Mouse (Mus musculus): ENCODE results near the gene Spryd3. TPM values are rescaled to one million over a fixed set of nuclear protein-coding genes. Genes with fewer than 3 reads are reported as not detected.

Gene Spryd3
- polyA plus RNA-seq, 1 experiment from 2014 or later: 20.9 TPM

- Histone ChIP-seq H3K4me2 (ENCODE audit: low read length) (no peak overlapping the region), H3K27ac (ENCODE audit: low read depth, low read length) (0 out of 2 replicates have a peak overlapping the region, but pooled peaks have one; percentile 9), H3K4me3 (ENCODE audit: low read depth, low read length) (no peak overlapping the region), H3K4me1 (ENCODE audit: control insufficient read depth, insufficient read depth, low read length) (peaks cover 7% of the 10 kb centered on the region), H3K9ac (ENCODE audit: low read length) (no peak overlapping the region), H3K27me3 (replicated peaks; ENCODE audit: control insufficient read depth, insufficient read depth, low read length) (no peaks in the 10 kb centered on the region), H3K9me3 (replicated peaks; ENCODE audit: control insufficient read depth, low read length) (no peaks in the 10 kb centered on the region), H3K36me3 (ENCODE audit: control insufficient read depth, insufficient read depth, low read length) (peaks cover 79% of the 10 kb centered on the region)
- no peak for DNase-seq (ENCODE audit: low spot score)
- ATAC-seq: no peak
- WGBS: 84% methylated on average over 8 of the region's 8 CpGs
Observed at GRCm38 (mm10) chr15:102119121-102119830, 16.8 kb downstream of the Spryd3 start.

- H3K4me1 ChIP-seq (ENCODE audit: control insufficient read depth, insufficient read depth, low read length): peaks cover 7% of the 10 kb centered on the region
- no peak overlapping the region for H3K4me2 ChIP-seq (ENCODE audit: low read length)
- no peak overlapping the region for H3K9ac ChIP-seq (ENCODE audit: low read length)
- H3K27me3 ChIP-seq (replicated peaks; ENCODE audit: control insufficient read depth, insufficient read depth, low read length): no peaks in the 10 kb centered on the region
- H3K36me3 ChIP-seq (ENCODE audit: control insufficient read depth, insufficient read depth, low read length): peaks cover 77% of the 10 kb centered on the region
- WGBS: 77% methylated on average over 4 of the region's 4 CpGs
- H3K9me3 ChIP-seq (replicated peaks; ENCODE audit: control insufficient read depth, low read length): no peaks in the 10 kb centered on the region
- ATAC-seq (no peak), DNase-seq (ENCODE audit: low spot score) (no peak)
- no peak overlapping the region for H3K4me3 ChIP-seq (ENCODE audit: low read depth, low read length)
- H3K27ac ChIP-seq (ENCODE audit: low read depth, low read length): no peak overlapping the region
Observed at GRCm38 (mm10) chr15:102118591-102118990, 17.4 kb downstream of the Spryd3 start.

GRCm38 (mm10) chr15:102117461-102118443 is 18.3 kb downstream of the Spryd3 start:
- ATAC-seq (no peak), DNase-seq (ENCODE audit: low spot score) (no peak)
- peaks cover 7% of the 10 kb centered on the region for H3K4me1 ChIP-seq (ENCODE audit: control insufficient read depth, insufficient read depth, low read length)
- H3K36me3 ChIP-seq (ENCODE audit: control insufficient read depth, insufficient read depth, low read length): peaks cover 72% of the 10 kb centered on the region
- H3K9me3 ChIP-seq (replicated peaks; ENCODE audit: control insufficient read depth, low read length): no peaks in the 10 kb centered on the region
- peak overlapping the region; percentile 85 for H3K27ac ChIP-seq (ENCODE audit: low read depth, low read length)
- H3K4me2 ChIP-seq (ENCODE audit: low read length): no peak overlapping the region
- H3K9ac ChIP-seq (ENCODE audit: low read length): no peak overlapping the region; the same call in 1 of the 2 replicates
- 80% methylated on average over 19 of the region's 19 CpGs for WGBS
- H3K4me3 ChIP-seq (ENCODE audit: low read depth, low read length): no peak overlapping the region
- H3K27me3 ChIP-seq (replicated peaks; ENCODE audit: control insufficient read depth, insufficient read depth, low read length): no peaks in the 10 kb centered on the region

- ATAC-seq (peak; percentile 79), DNase-seq (ENCODE audit: low spot score) (peak; percentile 79)
- Histone ChIP-seq H3K9me3 (replicated peaks; ENCODE audit: control insufficient read depth, low read length) (no peaks in the 10 kb centered on the region), H3K4me3 (ENCODE audit: low read depth, low read length) (no peak overlapping the region), H3K9ac (ENCODE audit: low read length) (peak overlapping the region; percentile 18), H3K4me2 (ENCODE audit: low read length) (no peak overlapping the region), H3K27ac (ENCODE audit: low read depth, low read length) (peak overlapping the region; percentile 85), H3K4me1 (ENCODE audit: control insufficient read depth, insufficient read depth, low read length) (peaks cover 7% of the 10 kb centered on the region), H3K27me3 (replicated peaks; ENCODE audit: control insufficient read depth, insufficient read depth, low read length) (no peaks in the 10 kb centered on the region), H3K36me3 (ENCODE audit: control insufficient read depth, insufficient read depth, low read length) (peaks cover 68% of the 10 kb centered on the region)
- WGBS: 48% methylated on average over 11 of the region's 11 CpGs
Observed at GRCm38 (mm10) chr15:102116753-102117415, 19.1 kb downstream of the Spryd3 start.

- no peak for DNase-seq (ENCODE audit: low spot score)
- ATAC-seq: no peak
Observed at GRCm38 (mm10) chr15:102115731-102116231, 20.3 kb downstream of the Spryd3 start.

GRCm38 (mm10) chr15:102114651-102115260 is 21.3 kb downstream of the Spryd3 start:
- no peak overlapping the region for H3K4me2 ChIP-seq (ENCODE audit: low read length)
- H3K9me3 ChIP-seq (replicated peaks; ENCODE audit: control insufficient read depth, low read length): no peaks in the 10 kb centered on the region
- ATAC-seq (no peak), DNase-seq (ENCODE audit: low spot score) (no peak)
- H3K9ac ChIP-seq (ENCODE audit: low read length): no peak overlapping the region
- no peak overlapping the region for H3K27ac ChIP-seq (ENCODE audit: low read depth, low read length)
- peaks cover 47% of the 10 kb centered on the region for H3K36me3 ChIP-seq (ENCODE audit: control insufficient read depth, insufficient read depth, low read length)
- peaks cover 7% of the 10 kb centered on the region for H3K4me1 ChIP-seq (ENCODE audit: control insufficient read depth, insufficient read depth, low read length)
- H3K4me3 ChIP-seq (ENCODE audit: low read depth, low read length): no peak overlapping the region
- no peaks in the 10 kb centered on the region for H3K27me3 ChIP-seq (replicated peaks; ENCODE audit: control insufficient read depth, insufficient read depth, low read length)
- 87% methylated on average over 7 of the region's 7 CpGs for WGBS

More at GRCm38 (mm10) chr15:102115731-102116231, 20.3 kb downstream of the Spryd3 start:
- Histone ChIP-seq H3K4me2 (ENCODE audit: low read length) (no peak overlapping the region), H3K27ac (ENCODE audit: low read depth, low read length) (peak overlapping the region; percentile 85), H3K4me1 (ENCODE audit: control insufficient read depth, insufficient read depth, low read length) (peaks cover 7% of the 10 kb centered on the region), H3K4me3 (ENCODE audit: low read depth, low read length) (no peak overlapping the region), H3K27me3 (replicated peaks; ENCODE audit: control insufficient read depth, insufficient read depth, low read length) (no peaks in the 10 kb centered on the region), H3K9me3 (replicated peaks; ENCODE audit: control insufficient read depth, low read length) (no peaks in the 10 kb centered on the region), H3K36me3 (ENCODE audit: control insufficient read depth, insufficient read depth, low read length) (peaks cover 57% of the 10 kb centered on the region), H3K9ac (ENCODE audit: low read length) (no peak overlapping the region)
- 63% methylated on average over 9 of the region's 9 CpGs for WGBS

DNA sequence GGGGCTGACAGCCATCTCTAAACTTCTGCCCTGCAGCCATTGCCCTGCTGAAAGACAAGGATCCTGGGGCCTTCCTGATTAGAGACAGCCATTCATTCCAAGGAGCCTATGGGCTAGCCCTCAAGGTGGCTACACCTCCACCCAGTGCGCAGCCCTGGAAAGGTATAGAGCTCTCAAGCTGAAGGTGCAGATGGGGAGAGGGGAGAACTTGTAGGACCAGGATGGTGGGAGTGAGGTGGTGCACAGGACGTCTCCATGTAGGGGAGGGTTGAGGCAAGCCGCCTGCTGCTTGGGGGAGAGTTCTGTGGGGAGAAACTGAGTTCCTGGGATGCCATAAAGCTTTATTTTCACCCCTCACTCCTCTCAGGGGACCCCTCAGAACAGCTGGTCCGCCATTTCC is 22.4 kb downstream of the Spryd3 start:
- peaks cover 7% of the 10 kb centered on the region for H3K4me1 ChIP-seq (ENCODE audit: control insufficient read depth, insufficient read depth, low read length)
- 81% methylated on average over 4 of the region's 4 CpGs for WGBS
- no peak overlapping the region for H3K4me2 ChIP-seq (ENCODE audit: low read length)
- no peak overlapping the region for H3K9ac ChIP-seq (ENCODE audit: low read length)
- DNase-seq (ENCODE audit: low spot score) (no peak), ATAC-seq (no peak)
- H3K36me3 ChIP-seq (ENCODE audit: control insufficient read depth, insufficient read depth, low read length): peaks cover 36% of the 10 kb centered on the region
- H3K9me3 ChIP-seq (replicated peaks; ENCODE audit: control insufficient read depth, low read length): no peaks in the 10 kb centered on the region
- no peak overlapping the region for H3K27ac ChIP-seq (ENCODE audit: low read depth, low read length)
- H3K4me3 ChIP-seq (ENCODE audit: low read depth, low read length): no peak overlapping the region
- H3K27me3 ChIP-seq (replicated peaks; ENCODE audit: control insufficient read depth, insufficient read depth, low read length): no peaks in the 10 kb centered on the region

GRCm38 (mm10) chr15:102112827-102113226 is 23.2 kb downstream of the Spryd3 start:
- Histone ChIP-seq H3K9me3 (replicated peaks; ENCODE audit: control insufficient read depth, low read length) (no peaks in the 10 kb centered on the region), H3K4me1 (ENCODE audit: control insufficient read depth, insufficient read depth, low read length) (peaks cover 7% of the 10 kb centered on the region), H3K9ac (ENCODE audit: low read length) (no peak overlapping the region), H3K27ac (ENCODE audit: low read depth, low read length) (no peak overlapping the region), H3K4me2 (ENCODE audit: low read length) (no peak overlapping the region), H3K36me3 (ENCODE audit: control insufficient read depth, insufficient read depth, low read length) (peaks cover 28% of the 10 kb centered on the region), H3K27me3 (replicated peaks; ENCODE audit: control insufficient read depth, insufficient read depth, low read length) (peaks cover 1% of the 10 kb centered on the region; the same call in 1 of the 2 replicates), H3K4me3 (ENCODE audit: low read depth, low read length) (no peak overlapping the region)
- 87% methylated on average over 8 of the region's 8 CpGs for WGBS
- DNase-seq (ENCODE audit: low spot score) (no peak), ATAC-seq (no peak)

Data from forebrain, embryonic 14.5 days (tissue).